Mouse (Mus musculus) bone marrow, adult 2 months (tissue): Measurements from ENCODE around the gene Ubtd1.

ENCODE experiments used
- CTCF ChIP-seq: fragments of 200-500 bp; IDR thresholded peaks from 2 replicates; pipeline ENCODE4 v1.5.1; 2011; ENCODE audit warnings: low read length, control low read depth; ENCODE audit not compliant: control insufficient read depth, insufficient read depth
- POLR2A ChIP-seq: fragments of 200-500 bp; IDR thresholded peaks from 2 replicates; pipeline ENCODE4 v1.6.1; 2011; ENCODE audit warnings: low read depth, mild to moderate bottlenecking, control low read depth, low read length, borderline replicate concordance; ENCODE audit not compliant: control insufficient read depth

DNA sequence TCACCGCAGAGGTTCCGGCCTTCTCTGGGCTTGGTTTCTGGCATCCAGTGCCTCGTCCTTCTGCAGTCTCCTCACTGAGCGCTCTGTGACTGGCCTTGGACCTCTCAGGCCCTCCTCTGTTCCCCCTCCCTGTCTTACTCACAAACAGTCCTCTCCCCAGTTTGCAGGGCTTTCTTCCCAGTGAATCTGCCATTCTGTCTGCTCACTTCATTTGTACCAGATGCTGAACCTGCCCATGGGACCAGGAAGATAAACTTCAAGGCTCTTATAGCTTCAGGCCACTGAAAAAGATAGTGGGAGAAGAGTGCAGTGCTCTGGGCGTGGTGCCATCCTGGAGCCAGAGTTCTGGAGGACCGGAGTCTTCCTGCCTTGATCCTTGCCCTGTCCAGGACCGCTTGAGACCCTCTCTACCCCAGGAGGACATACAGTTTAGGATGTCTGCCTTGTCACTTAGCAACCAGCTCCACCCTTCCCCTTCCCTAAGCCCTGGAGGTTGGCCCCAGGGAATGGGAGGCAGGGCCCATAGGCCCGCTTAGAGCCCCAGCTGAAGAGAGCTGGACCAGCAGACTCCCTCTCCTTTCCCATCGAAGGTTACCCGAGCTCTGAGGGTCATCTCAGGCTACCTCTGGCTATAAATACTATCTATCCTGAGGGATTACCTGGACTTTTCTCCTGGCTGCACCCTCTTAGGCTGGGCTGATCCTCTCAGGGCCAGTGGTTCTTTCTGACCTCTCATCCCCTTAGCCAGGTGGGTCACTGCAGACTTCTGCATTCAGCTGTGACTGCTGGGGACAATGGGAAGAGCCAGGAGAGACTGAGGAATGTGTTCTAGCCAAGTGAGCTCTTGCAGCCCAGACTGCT, 40.3 kb downstream of the Ubtd1 start:
- TF ChIP-seq CTCF: no peak
- TF ChIP-seq POLR2A: no peak
